Mouse (Mus musculus): ENCODE measurements at regions not wholly inside any gene's neighbourhood (a gene's known extent, or its start where the extent isn't known, plus 50 kb on each side); places are given as distances from the start of the nearest gene placed in this dataset.
A peak's percentile ranks its signal among the peaks of the same experiment; 100 is the strongest.

GRCm38 (mm10) chr5:106044878-106045585, 168.7 kb downstream of the Zfp326 start:
- no peak for DNase-seq

- DNase-seq = no peak
Observed at GRCm38 (mm10) chr5:106038321-106038720, 162.0 kb downstream of the Zfp326 start.

- DNase-seq = no peak
Observed at GRCm38 (mm10) chr5:106036176-106036575, 159.8 kb downstream of the Zfp326 start.

- no peak for DNase-seq
Observed at GRCm38 (mm10) chr5:106032956-106033355, 156.6 kb downstream of the Zfp326 start.

GRCm38 (mm10) chr5:106026861-106027260, 150.5 kb downstream of the Zfp326 start:
- no peak for DNase-seq

- DNase-seq = no peak
Observed at GRCm38 (mm10) chr5:106004292-106004917, 128.0 kb downstream of the Zfp326 start.

GRCm38 (mm10) chr5:106003321-106004291, 127.2 kb downstream of the Zfp326 start:
- DNase-seq = no peak

- DNase-seq = no peak
Observed at GRCm38 (mm10) chr5:106002330-106002729, 126.0 kb downstream of the Zfp326 start.

- DNase-seq = no peak
Observed at GRCm38 (mm10) chr5:105994218-105994617, 117.9 kb downstream of the Zfp326 start.

- no peak for DNase-seq
Observed at GRCm38 (mm10) chr5:105993066-105993760, 116.8 kb downstream of the Zfp326 start.

GRCm38 (mm10) chr5:105990777-105991176, 114.4 kb downstream of the Zfp326 start:
- no peak for DNase-seq

- no peak for DNase-seq
Observed at GRCm38 (mm10) chr5:105986401-105986800, 110.0 kb downstream of the Zfp326 start.

GRCm38 (mm10) chr5:105983131-105983530, 106.8 kb downstream of the Zfp326 start:
- no peak for DNase-seq

- no peak for DNase-seq
Observed at GRCm38 (mm10) chr5:105976746-105977145, 100.4 kb downstream of the Zfp326 start.

GRCm38 (mm10) chr5:105976076-105976475, 99.7 kb downstream of the Zfp326 start:
- no peak for DNase-seq

GRCm38 (mm10) chr5:105975275-105976011, 99.1 kb downstream of the Zfp326 start:
- peak; percentile 12 for DNase-seq

- DNase-seq = no peak
Observed at GRCm38 (mm10) chr5:105974576-105975177, 98.3 kb downstream of the Zfp326 start.
